Mouse (Mus musculus): ENCODE data around the gene Ptgfrn.

DNA sequence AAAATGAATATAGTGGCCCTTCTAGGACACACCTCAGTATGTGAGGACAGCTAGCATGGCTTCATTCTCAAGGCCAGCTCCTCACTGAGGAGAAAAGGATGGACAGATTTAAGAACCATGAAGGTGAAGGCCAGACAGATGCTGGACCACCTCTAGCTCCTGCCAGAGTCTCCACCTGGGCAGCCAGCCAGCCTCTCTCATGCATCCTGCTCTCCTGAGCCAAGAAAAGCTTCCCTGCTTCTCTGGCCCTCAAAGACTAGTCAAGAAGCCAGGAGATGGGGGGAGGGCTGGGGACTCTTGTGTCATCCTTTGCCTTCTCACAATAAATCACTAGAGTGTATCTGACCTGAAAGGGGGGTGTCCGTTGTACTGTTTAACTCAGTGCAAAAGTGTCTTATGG is 31.7 kb downstream of the Ptgfrn start:
- TF ChIP-seq CTCF (IDR thresholded peaks at IDR 0.05; ENCODE audit: insufficient read depth, low read length) (no peak), POLR2A (IDR thresholded peaks at IDR 0.05; ENCODE audit: borderline replicate concordance, extremely low read depth, low read depth, low read length) (no peak)

All from lung, adult 2 months (tissue).